Mouse (Mus musculus): ENCODE results near the gene Crebbp. TPM values are rescaled to one million over a fixed set of nuclear protein-coding genes. Genes with fewer than 3 reads are reported as not detected.
A peak's percentile ranks its signal among the peaks of the same experiment; 100 is the strongest.

The Crebbp gene
- polyA plus RNA-seq, 1 experiment from 2014 or later = 38.1 TPM

DNA sequence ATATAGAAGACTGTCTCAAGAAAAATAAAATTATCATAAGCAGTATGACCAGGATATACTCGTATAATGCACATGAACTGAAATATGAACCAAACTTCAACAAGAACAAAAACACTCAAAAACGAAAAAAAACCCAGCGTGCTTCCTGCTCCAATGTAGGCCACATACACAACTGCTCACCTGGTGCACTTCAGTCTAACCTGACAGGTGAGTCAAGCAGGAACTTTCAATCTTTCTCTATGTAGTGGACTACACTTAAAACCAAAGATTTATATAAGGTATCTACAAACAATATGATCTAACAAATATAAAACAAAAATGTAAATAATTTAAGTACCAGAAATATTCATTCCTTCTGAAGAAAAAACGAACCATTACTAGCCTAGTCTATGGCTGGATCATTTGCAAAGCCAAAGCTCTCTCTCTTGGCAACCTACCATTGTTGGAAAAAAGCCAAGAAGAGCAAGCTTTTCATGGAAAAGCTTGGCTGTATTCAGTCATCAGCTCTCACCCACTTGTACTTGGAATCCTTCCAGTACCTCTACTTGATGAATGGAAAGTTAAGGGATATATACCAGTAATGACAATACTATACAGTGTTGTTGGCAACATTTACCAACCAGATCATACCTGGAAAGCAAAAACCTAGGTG is 53.4 kb downstream of the Crebbp start:
- Histone ChIP-seq H3K9me3 (ENCODE audit: low read depth, low read length) (no peaks in the 10 kb centered on the region), H3K27me3 (ENCODE audit: insufficient read depth, low read length) (no peaks in the 10 kb centered on the region), H3K9ac (no peak overlapping the region), H3K4me3 (ENCODE audit: low read depth, low read length) (no peak overlapping the region), H3K4me2 (peak overlapping the region; percentile 21; the same call in 1 of the 2 replicates), H3K27ac (ENCODE audit: low read depth) (peak overlapping the region; percentile 37; the same call in 1 of the 2 replicates), H3K4me1 (ENCODE audit: insufficient read depth) (peaks cover 16% of the 10 kb centered on the region; the same call in 1 of the 2 replicates), H3K36me3 (ENCODE audit: insufficient read depth) (no peaks in the 10 kb centered on the region)
- WGBS = 62% methylated on average over 4 of the region's 4 CpGs
- TF ChIP-seq CTCF (IDR thresholded peaks at IDR 0.05; ENCODE audit: low read depth) = no peak
- ATAC-seq (ENCODE audit: insufficient read depth) = peak; percentile 92
- DNase-seq = peak; percentile 97

DNA sequence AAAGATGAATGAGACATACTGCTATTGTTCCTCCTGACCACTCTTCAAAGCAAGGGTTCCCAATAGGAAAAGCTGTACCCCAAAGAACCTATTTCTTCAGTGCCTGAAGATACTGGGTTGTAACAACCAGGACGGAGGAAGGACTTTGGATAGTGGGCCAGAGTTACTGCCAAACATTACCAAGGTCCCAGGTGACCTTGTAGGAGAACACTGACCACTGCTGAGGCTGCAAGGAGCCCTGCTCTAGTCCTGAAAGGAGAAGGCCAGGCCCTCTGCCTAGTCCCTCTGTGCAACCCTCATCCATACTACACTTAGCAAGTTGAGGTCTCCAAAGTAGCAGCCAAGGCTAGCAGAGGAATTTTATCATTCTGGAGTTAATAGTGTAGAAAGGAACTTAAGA is 60.7 kb downstream of the Crebbp start:
- TF ChIP-seq CTCF (IDR thresholded peaks at IDR 0.05; ENCODE audit: low read depth) = no peak
- H3K4me1 ChIP-seq (ENCODE audit: insufficient read depth) = no peaks in the 10 kb centered on the region
- H3K9me3 ChIP-seq (ENCODE audit: low read depth, low read length) = no peaks in the 10 kb centered on the region
- H3K9ac ChIP-seq = no peak overlapping the region
- no peak for DNase-seq
- H3K4me2 ChIP-seq = no peak overlapping the region
- H3K36me3 ChIP-seq (ENCODE audit: insufficient read depth) = peaks cover 19% of the 10 kb centered on the region
- WGBS = 91% methylated on average over 1 of the region's 1 CpGs
- no peak overlapping the region for H3K4me3 ChIP-seq (ENCODE audit: low read depth, low read length)
- ATAC-seq (ENCODE audit: insufficient read depth) = no peak
- no peak overlapping the region for H3K27ac ChIP-seq (ENCODE audit: low read depth)
- no peaks in the 10 kb centered on the region for H3K27me3 ChIP-seq (ENCODE audit: insufficient read depth, low read length)

DNA sequence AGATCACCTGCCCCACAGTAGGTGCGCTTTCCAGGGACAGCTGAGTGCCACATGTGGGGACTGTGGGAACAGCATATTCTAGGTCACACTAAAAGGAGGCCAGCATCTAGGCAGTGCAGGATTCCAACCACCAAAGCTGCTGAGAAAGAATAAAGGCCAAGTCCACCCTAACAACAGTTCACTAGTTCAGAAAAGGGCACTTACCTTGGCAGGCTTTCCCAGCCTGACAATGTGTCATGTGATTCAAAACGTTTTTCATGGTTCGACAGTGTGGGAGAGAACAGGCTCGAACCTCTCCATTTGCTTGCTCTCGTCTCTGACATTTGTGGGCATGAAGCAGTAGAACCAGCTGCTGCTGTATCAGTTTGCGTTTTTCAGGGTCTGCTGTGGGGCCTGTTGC is 75.3 kb downstream of the Crebbp start:
- H3K27ac ChIP-seq (ENCODE audit: low read depth) = no peak overlapping the region
- H3K36me3 ChIP-seq (ENCODE audit: insufficient read depth) = peaks cover 32% of the 10 kb centered on the region
- no peak for TF ChIP-seq CTCF (IDR thresholded peaks at IDR 0.05; ENCODE audit: low read depth)
- 70% methylated on average over 6 of the region's 6 CpGs for WGBS
- H3K4me3 ChIP-seq (ENCODE audit: low read depth, low read length) = no peak overlapping the region
- no peaks in the 10 kb centered on the region for H3K4me1 ChIP-seq (ENCODE audit: insufficient read depth)
- no peak for DNase-seq
- ATAC-seq (ENCODE audit: insufficient read depth) = no peak
- H3K4me2 ChIP-seq = no peak overlapping the region
- no peaks in the 10 kb centered on the region for H3K27me3 ChIP-seq (ENCODE audit: insufficient read depth, low read length)
- no peak overlapping the region for H3K9ac ChIP-seq
- H3K9me3 ChIP-seq (ENCODE audit: low read depth, low read length) = no peaks in the 10 kb centered on the region

DNA sequence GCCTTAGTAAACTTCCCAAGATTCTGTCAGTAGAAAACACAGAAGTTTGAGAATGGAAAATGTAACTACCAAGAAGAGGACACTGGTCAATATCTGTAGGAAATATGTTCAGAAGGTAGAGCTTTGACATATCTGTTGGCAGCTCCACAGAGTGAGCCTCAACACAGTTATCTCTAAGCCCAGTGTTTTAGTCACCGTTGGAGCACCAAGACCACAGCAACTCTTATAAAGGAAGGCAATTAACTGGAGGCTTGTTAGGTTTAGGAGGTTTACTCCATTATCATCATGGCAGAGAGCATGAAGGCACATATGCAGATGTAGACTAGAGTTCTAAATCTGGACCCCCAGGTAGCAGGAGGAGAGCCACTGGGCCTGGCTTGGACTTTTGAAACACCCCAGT is 80.0 kb downstream of the Crebbp start:
- H3K36me3 ChIP-seq (ENCODE audit: insufficient read depth) = peaks cover 48% of the 10 kb centered on the region
- H3K4me2 ChIP-seq = no peak overlapping the region
- H3K27ac ChIP-seq (ENCODE audit: low read depth) = no peak overlapping the region
- DNase-seq (no peak), ATAC-seq (ENCODE audit: insufficient read depth) (no peak)
- H3K9me3 ChIP-seq (ENCODE audit: low read depth, low read length) = no peaks in the 10 kb centered on the region
- 86% methylated on average over 1 of the region's 1 CpGs for WGBS
- H3K27me3 ChIP-seq (ENCODE audit: insufficient read depth, low read length) = no peaks in the 10 kb centered on the region
- no peak for TF ChIP-seq CTCF (IDR thresholded peaks at IDR 0.05; ENCODE audit: low read depth)
- H3K4me3 ChIP-seq (ENCODE audit: low read depth, low read length) = no peak overlapping the region
- H3K9ac ChIP-seq = no peak overlapping the region
- no peaks in the 10 kb centered on the region for H3K4me1 ChIP-seq (ENCODE audit: insufficient read depth)

DNA sequence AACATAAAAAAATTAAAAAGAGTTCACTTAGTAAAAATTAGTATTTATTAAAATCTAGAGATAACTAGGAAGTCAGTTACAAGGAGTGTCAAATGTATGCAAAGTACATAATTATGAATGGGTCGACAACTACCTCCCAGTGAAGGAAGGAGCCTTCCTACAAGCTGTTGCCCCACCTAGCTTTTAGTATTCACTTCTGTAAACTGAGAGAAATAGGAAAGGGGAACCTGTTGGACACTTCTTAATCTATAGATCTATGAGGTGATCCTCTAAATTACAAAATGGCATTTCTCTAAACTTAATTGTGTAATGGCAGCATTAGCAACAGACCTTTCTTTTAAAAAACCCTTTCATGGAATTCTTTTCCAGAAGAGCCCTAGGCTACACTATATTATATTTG is 84.9 kb downstream of the Crebbp start:
- no peak for TF ChIP-seq CTCF (IDR thresholded peaks at IDR 0.05; ENCODE audit: low read depth)
- Histone ChIP-seq H3K4me2 (no peak overlapping the region), H3K27ac (ENCODE audit: low read depth) (no peak overlapping the region), H3K9ac (no peak overlapping the region), H3K27me3 (ENCODE audit: insufficient read depth, low read length) (no peaks in the 10 kb centered on the region), H3K36me3 (ENCODE audit: insufficient read depth) (peaks cover 57% of the 10 kb centered on the region), H3K4me1 (ENCODE audit: insufficient read depth) (no peaks in the 10 kb centered on the region), H3K4me3 (ENCODE audit: low read depth, low read length) (no peak overlapping the region), H3K9me3 (ENCODE audit: low read depth, low read length) (no peaks in the 10 kb centered on the region)
- DNase-seq (no peak), ATAC-seq (ENCODE audit: insufficient read depth) (no peak)
- WGBS = 85% methylated on average over 1 of the region's 1 CpGs

DNA sequence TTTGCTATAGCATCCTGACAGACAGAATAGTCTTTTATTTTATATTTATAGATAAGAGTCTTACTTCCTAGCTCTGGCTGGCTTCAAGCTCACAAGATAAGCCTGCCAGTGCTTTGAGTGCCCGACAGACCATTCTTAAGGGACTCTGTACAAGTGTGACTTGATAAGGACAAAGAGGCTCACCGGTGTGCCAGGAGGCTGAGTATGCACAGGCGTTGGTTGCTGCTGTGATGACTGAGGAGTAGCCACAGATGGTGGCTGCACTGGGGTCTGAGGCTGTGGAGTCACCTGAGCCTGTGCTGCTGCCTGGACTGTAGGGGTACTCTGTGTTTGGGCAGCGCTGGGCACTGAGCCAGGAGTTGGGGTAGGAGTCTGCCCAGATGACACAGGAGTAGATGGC is 96.7 kb downstream of the Crebbp start:
- no peaks in the 10 kb centered on the region for H3K27me3 ChIP-seq (ENCODE audit: insufficient read depth, low read length)
- no peak for ATAC-seq (ENCODE audit: insufficient read depth)
- no peak overlapping the region for H3K9ac ChIP-seq
- no peaks in the 10 kb centered on the region for H3K4me1 ChIP-seq (ENCODE audit: insufficient read depth)
- H3K9me3 ChIP-seq (ENCODE audit: low read depth, low read length) = no peaks in the 10 kb centered on the region
- no peak for TF ChIP-seq CTCF (IDR thresholded peaks at IDR 0.05; ENCODE audit: low read depth)
- WGBS = 76% methylated on average over 4 of the region's 4 CpGs
- DNase-seq = no peak
- no peak overlapping the region for H3K4me3 ChIP-seq (ENCODE audit: low read depth, low read length)
- H3K4me2 ChIP-seq = no peak overlapping the region
- peaks cover 89% of the 10 kb centered on the region for H3K36me3 ChIP-seq (ENCODE audit: insufficient read depth)
- no peak overlapping the region for H3K27ac ChIP-seq (ENCODE audit: low read depth)

DNA sequence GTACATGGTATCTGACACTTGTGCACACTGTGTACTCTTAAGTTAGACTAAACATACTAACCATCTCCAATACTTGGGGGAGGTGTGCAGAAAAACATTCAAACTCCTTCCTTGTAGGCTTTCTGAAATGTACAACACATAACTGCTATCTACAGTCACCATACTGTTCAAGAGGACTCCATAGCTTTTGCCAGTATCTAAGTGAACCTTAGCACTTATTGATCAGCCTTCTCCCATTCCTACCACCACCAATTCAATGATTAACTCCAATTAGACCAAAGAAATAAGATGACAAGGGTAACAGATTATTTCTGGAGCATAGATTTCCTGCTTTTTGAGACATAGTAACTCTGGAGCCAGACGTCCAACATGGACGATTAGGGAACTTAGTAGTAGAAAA is 113.4 kb downstream of the Crebbp start:
- no peak overlapping the region for H3K9ac ChIP-seq
- no peak for TF ChIP-seq CTCF (IDR thresholded peaks at IDR 0.05; ENCODE audit: low read depth)
- 88% methylated on average over 2 of the region's 2 CpGs for WGBS
- H3K27me3 ChIP-seq (ENCODE audit: insufficient read depth, low read length) = no peaks in the 10 kb centered on the region
- no peak overlapping the region for H3K27ac ChIP-seq (ENCODE audit: low read depth)
- no peaks in the 10 kb centered on the region for H3K4me1 ChIP-seq (ENCODE audit: insufficient read depth)
- H3K9me3 ChIP-seq (ENCODE audit: low read depth, low read length) = no peaks in the 10 kb centered on the region
- H3K4me3 ChIP-seq (ENCODE audit: low read depth, low read length) = no peak overlapping the region
- H3K36me3 ChIP-seq (ENCODE audit: insufficient read depth) = peaks cover 67% of the 10 kb centered on the region
- ATAC-seq (ENCODE audit: insufficient read depth) (no peak), DNase-seq (no peak)
- no peak overlapping the region for H3K4me2 ChIP-seq
